In genomic region chr15:102025136-102025872, GRCm38 (mm10) we compare ENCODE assay signal across 8 mouse cellular contexts. TPM values are rescaled to one million over a fixed set of nuclear protein-coding genes. Genes with fewer than 3 reads are reported as not detected.
DNase-seq lines count a peak whose midpoint lies in the region; ATAC-seq and TF ChIP-seq lines count a peak whose summit lies in the region.

No protein-coding gene starts in this region.

- H3K4me1 ChIP-seq in heart, postnatal 0 days (ENCODE audit: control insufficient read depth, insufficient read depth) = peaks cover 15% of the 10 kb centered on the region
- peaks cover 38% of the 10 kb centered on the region for H3K4me1 ChIP-seq in liver, embryonic 13.5 days (replicated peaks)
- H3K4me1 ChIP-seq in thymus, adult 2 months (replicated peaks; ENCODE audit: control insufficient read depth, insufficient read depth, low read length) = no peaks in the 10 kb centered on the region; the same call in 1 of the 2 replicates

- peak overlapping the region; percentile 52 for H3K4me2 ChIP-seq in heart, postnatal 0 days (ENCODE audit: low read depth, low read length)
- H3K4me2 ChIP-seq in liver, embryonic 13.5 days = peak overlapping the region; percentile 45

- TF ChIP-seq EP300 in heart, postnatal 0 days (IDR thresholded peaks at IDR 0.05; ENCODE audit: low read depth) = no peak

- peak; percentile 60 for DNase-seq in urinary bladder, postnatal 14 days (ENCODE audit: low spot score)
- DNase-seq in urinary bladder, postnatal 25 days (ENCODE audit: low spot score) = no peak
- no peak for DNase-seq in heart, postnatal 0 days (ENCODE audit: low spot score)
- DNase-seq in liver, embryonic 13.5 days = no peak
- DNase-seq in left cerebral cortex, postnatal 36 days (ENCODE audit: low spot score in 2 of 2) = no peak
- DNase-seq in T-cell, adult 2 months (ENCODE audit: low spot score) = no peak
- no peak for DNase-seq in ovary, postnatal 14 days (ENCODE audit: low spot score)
- no peak for DNase-seq in thymus, adult 2 months

- TF ChIP-seq CTCF in heart, postnatal 0 days (IDR thresholded peaks at IDR 0.05; ENCODE audit: low read depth) = no peak
- TF ChIP-seq CTCF in thymus, adult 2 months (IDR thresholded peaks at IDR 0.05; ENCODE audit: borderline replicate concordance, control insufficient read depth, extremely low read depth, insufficient read depth, low read length, poor library complexity) = no peak

- peak; percentile 13; the same call in 1 of the 2 replicates for ATAC-seq in heart, postnatal 0 days (ENCODE audit: insufficient read depth, low read depth)
- 0 out of 2 replicates have a peak, but pooled peaks have one; percentile 9 for ATAC-seq in liver, embryonic 13.5 days (ENCODE audit: low read depth)

- no peak for TF ChIP-seq POLR2A in thymus, adult 2 months (IDR thresholded peaks at IDR 0.05; ENCODE audit: control insufficient read depth, extremely low read depth, insufficient read depth, low read length, poor library complexity)

- H3K27ac ChIP-seq in heart, postnatal 0 days (ENCODE audit: low read depth) = no peak overlapping the region
- peak overlapping the region; percentile 73 for H3K27ac ChIP-seq in liver, embryonic 13.5 days
- H3K27ac ChIP-seq in thymus, adult 2 months (ENCODE audit: control insufficient read depth, insufficient read depth, low read length) = no peak overlapping the region

- H3K9ac ChIP-seq in heart, postnatal 0 days (replicated peaks; ENCODE audit: low read depth, low read length) = peak overlapping the region; percentile 33; the same call in 1 of the 2 replicates
- H3K9ac ChIP-seq in liver, embryonic 13.5 days = peak overlapping the region; percentile 36; the same call in 1 of the 2 replicates

- peak overlapping the region; percentile 29 for H3K4me3 ChIP-seq in heart, postnatal 0 days (ENCODE audit: low read depth, low read length)
- H3K4me3 ChIP-seq in liver, embryonic 13.5 days (replicated peaks) = peak overlapping the region; percentile 29
- no peak overlapping the region for H3K4me3 ChIP-seq in thymus, adult 2 months (ENCODE audit: control insufficient read depth, insufficient read depth, low read length)

- peaks cover 9% of the 10 kb centered on the region; the same call in 1 of the 2 replicates for H3K27me3 ChIP-seq in heart, postnatal 0 days (ENCODE audit: control insufficient read depth, insufficient read depth, low read length)
- H3K27me3 ChIP-seq in liver, embryonic 13.5 days = peaks cover 46% of the 10 kb centered on the region
- peaks cover 7% of the 10 kb centered on the region; the same call in 1 of the 2 replicates for H3K27me3 ChIP-seq in thymus, adult 2 months (ENCODE audit: control insufficient read depth, insufficient read depth, low read length)

- 16% methylated on average over 22 of the region's 22 CpGs for WGBS in heart, postnatal 0 days
- 6% methylated on average over 22 of the region's 22 CpGs for WGBS in liver, embryonic 13.5 days (ENCODE audit: insufficient replicate concordance)
- WGBS in thymus, adult 2 months = 38% methylated on average over 22 of the region's 22 CpGs

- H3K36me3 ChIP-seq in heart, postnatal 0 days (replicated peaks; ENCODE audit: control insufficient read depth, insufficient read depth, low read length) = no peaks in the 10 kb centered on the region
- H3K36me3 ChIP-seq in liver, embryonic 13.5 days = 0 out of 2 replicates have a peak, but pooled peaks cover 7% of the 10 kb centered on the region
- no peaks in the 10 kb centered on the region for H3K36me3 ChIP-seq in thymus, adult 2 months (ENCODE audit: control insufficient read depth, insufficient read depth, low read length)

- H3K9me3 ChIP-seq in heart, postnatal 0 days (replicated peaks; ENCODE audit: control insufficient read depth, low read length) = no peaks in the 10 kb centered on the region
- no peaks in the 10 kb centered on the region for H3K9me3 ChIP-seq in liver, embryonic 13.5 days (replicated peaks)

- intact Hi-C loops in left cerebral cortex, postnatal 36 days (cut with DNase I) = no loop called here

RNA-seq across cellular contexts. Expression of gene Krt18, which starts 2.7 kb away (rescaled TPM):
- total RNA-seq in heart, postnatal 0 days (2014; rRNA removed; ENCODE audit: low replicate concordance) = 12.9 and 75.9 TPM in 2 replicates
- 15.0 and 15.3 TPM in 2 replicates for polyA plus RNA-seq in heart, postnatal 0 days (2015; fragmentation: Nextera tagmentation; extraction: Ambion mirVana)
- polyA plus RNA-seq in liver, embryonic 13.5 days (2015; fragmentation: Nextera tagmentation; extraction: Ambion mirVana) = 81.8 and 85.0 TPM in 2 replicates
- under 1 TPM in 1 of 2 experiments, not detected in 1; 0.22 TPM for total RNA-seq in left cerebral cortex, postnatal 36 days (2021)
- polyA plus RNA-seq in thymus, adult 2 months (2012; rRNA removed) = 197 and 219 TPM in 2 replicates

RNA-seq across cellular contexts. Expression of gene Krt8, which starts 21.0 kb away (rescaled TPM):
- total RNA-seq in heart, postnatal 0 days (2014; rRNA removed; ENCODE audit: low replicate concordance) = 19.0 and 110 TPM in 2 replicates
- polyA plus RNA-seq in heart, postnatal 0 days (2015; fragmentation: Nextera tagmentation; extraction: Ambion mirVana) = 7.2 and 10.0 TPM in 2 replicates
- 89.5 and 107 TPM in 2 replicates for polyA plus RNA-seq in liver, embryonic 13.5 days (2015; fragmentation: Nextera tagmentation; extraction: Ambion mirVana)
- total RNA-seq in left cerebral cortex, postnatal 36 days (2021) = not detected
- 220 and 270 TPM in 2 replicates for polyA plus RNA-seq in thymus, adult 2 months (2012; rRNA removed)

RNA-seq across cellular contexts. Expression of gene Eif4b, which starts 48.3 kb away (rescaled TPM):
- total RNA-seq in heart, postnatal 0 days (2014; rRNA removed; ENCODE audit: low replicate concordance) = 109 and 110 TPM in 2 replicates
- polyA plus RNA-seq in heart, postnatal 0 days (2015; fragmentation: Nextera tagmentation; extraction: Ambion mirVana) = 40.6 and 46.0 TPM in 2 replicates
- 67.5 and 79.6 TPM in 2 replicates for polyA plus RNA-seq in liver, embryonic 13.5 days (2015; fragmentation: Nextera tagmentation; extraction: Ambion mirVana)
- total RNA-seq in left cerebral cortex, postnatal 36 days (2021) = 100 to 1,000 TPM; 157 to 165 TPM
- polyA plus RNA-seq in thymus, adult 2 months (2012; rRNA removed) = 99.3 and 108 TPM in 2 replicates
